Mouse (Mus musculus) liver, embryonic 14.5 days (tissue): ENCODE measurements around the gene Hhat.

Experiments
- CTCF ChIP-seq: IDR thresholded peaks from 2 replicates; pipeline ENCODE4 v1.5.1; 2016; ENCODE audit warnings: antibody characterized with exemption, low read depth, control low read depth
- EP300 ChIP-seq: IDR thresholded peaks from 2 replicates; pipeline ENCODE4 v1.6.1; 2016; ENCODE audit warnings: antibody characterized with exemption, low read depth

DNA sequence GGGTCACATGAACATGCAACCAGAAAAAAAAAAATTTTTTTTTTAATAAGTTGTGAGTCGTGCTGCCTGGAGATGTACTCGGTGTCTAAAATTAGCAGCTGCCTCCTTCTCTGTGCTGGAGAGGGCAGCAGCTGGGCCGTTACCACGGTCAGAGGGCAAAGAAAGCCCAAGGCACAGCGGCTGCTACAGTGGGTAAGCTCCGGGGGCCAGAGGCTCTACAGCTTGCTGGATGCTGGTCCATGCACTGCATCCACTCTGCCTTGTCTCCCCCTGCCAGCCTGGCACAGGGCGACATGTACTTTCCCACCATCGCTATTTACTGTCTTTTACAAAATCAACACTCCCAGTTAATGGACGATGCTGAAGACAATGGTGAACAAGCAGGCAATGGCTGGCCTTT is 226.9 kb downstream of the Hhat start:
- TF ChIP-seq CTCF (no peak), EP300 (no peak)
